Mouse (Mus musculus): ENCODE data around the gene Pam.

The Pam gene

GRCm38 (mm10) chr1:97809255-97809912 is 286.1 kb downstream of the Pam start:
- DNase-seq, result no peak

GRCm38 (mm10) chr1:97804520-97804919 is 290.9 kb downstream of the Pam start:
- no peak for DNase-seq

GRCm38 (mm10) chr1:97802207-97802902 is 293.1 kb downstream of the Pam start:
- no peak for DNase-seq

- DNase-seq, result no peak
These were observed 299.5 kb downstream of the Pam start for GRCm38 (mm10) chr1:97795936-97796335.

- DNase-seq, result no peak
These were observed 301.3 kb downstream of the Pam start for GRCm38 (mm10) chr1:97794110-97794509.

GRCm38 (mm10) chr1:97788490-97788889 is 307.0 kb downstream of the Pam start:
- DNase-seq, result no peak

GRCm38 (mm10) chr1:97787674-97788073 is 307.8 kb downstream of the Pam start:
- DNase-seq, result no peak

GRCm38 (mm10) chr1:97785685-97786393 is 309.6 kb downstream of the Pam start:
- DNase-seq, result no peak

GRCm38 (mm10) chr1:97784928-97785327 is 310.5 kb downstream of the Pam start:
- DNase-seq, result no peak

GRCm38 (mm10) chr1:97781674-97782073 is 313.8 kb downstream of the Pam start:
- DNase-seq, result no peak

- DNase-seq, result no peak
These were observed 321.5 kb downstream of the Pam start for GRCm38 (mm10) chr1:97773973-97774372.

- no peak for DNase-seq
These were observed 322.1 kb downstream of the Pam start for GRCm38 (mm10) chr1:97773362-97773761.

- DNase-seq, result no peak
These were observed 323.7 kb downstream of the Pam start for GRCm38 (mm10) chr1:97771727-97772126.

GRCm38 (mm10) chr1:97771118-97771517 is 324.3 kb downstream of the Pam start:
- no peak for DNase-seq

- DNase-seq, result peak; percentile 95 to 97
These were observed 325.3 kb downstream of the Pam start, which contains the start of the genes Gin1 and Ppip5k2 for GRCm38 (mm10) chr1:97769904-97770753. Gene Gin1, plus strand, starts transcription at chr1:97770172. Gene Ppip5k2, minus strand, starts transcription at chr1:97770411.

- no peak for DNase-seq
These were observed 326.0 kb downstream of the Pam start for GRCm38 (mm10) chr1:97769294-97769903.

- no peak for DNase-seq
These were observed 326.5 kb downstream of the Pam start for GRCm38 (mm10) chr1:97768906-97769293.

GRCm38 (mm10) chr1:97768089-97768488 is 327.4 kb downstream of the Pam start:
- no peak for DNase-seq

- DNase-seq, result peak in 1 of 2 experiments; percentile 8
These were observed 329.7 kb downstream of the Pam start for GRCm38 (mm10) chr1:97765712-97766111.

GRCm38 (mm10) chr1:97761477-97761876 is 334.0 kb downstream of the Pam start:
- no peak for DNase-seq

GRCm38 (mm10) chr1:97760598-97760997 is 334.8 kb downstream of the Pam start:
- DNase-seq, result no peak

- DNase-seq, result no peak
These were observed 335.6 kb downstream of the Pam start for GRCm38 (mm10) chr1:97759841-97760240.

All from kidney, postnatal 4 days (tissue).